Mouse (Mus musculus): ENCODE results near the gene Erbin. TPM values are rescaled to one million over a fixed set of nuclear protein-coding genes. Genes with fewer than 3 reads are reported as not detected.

The Erbin gene
- 10.3 and 11.1 TPM in 2 replicates for polyA plus RNA-seq (2015; fragmentation: Nextera tagmentation; extraction: Ambion mirVana)

DNA sequence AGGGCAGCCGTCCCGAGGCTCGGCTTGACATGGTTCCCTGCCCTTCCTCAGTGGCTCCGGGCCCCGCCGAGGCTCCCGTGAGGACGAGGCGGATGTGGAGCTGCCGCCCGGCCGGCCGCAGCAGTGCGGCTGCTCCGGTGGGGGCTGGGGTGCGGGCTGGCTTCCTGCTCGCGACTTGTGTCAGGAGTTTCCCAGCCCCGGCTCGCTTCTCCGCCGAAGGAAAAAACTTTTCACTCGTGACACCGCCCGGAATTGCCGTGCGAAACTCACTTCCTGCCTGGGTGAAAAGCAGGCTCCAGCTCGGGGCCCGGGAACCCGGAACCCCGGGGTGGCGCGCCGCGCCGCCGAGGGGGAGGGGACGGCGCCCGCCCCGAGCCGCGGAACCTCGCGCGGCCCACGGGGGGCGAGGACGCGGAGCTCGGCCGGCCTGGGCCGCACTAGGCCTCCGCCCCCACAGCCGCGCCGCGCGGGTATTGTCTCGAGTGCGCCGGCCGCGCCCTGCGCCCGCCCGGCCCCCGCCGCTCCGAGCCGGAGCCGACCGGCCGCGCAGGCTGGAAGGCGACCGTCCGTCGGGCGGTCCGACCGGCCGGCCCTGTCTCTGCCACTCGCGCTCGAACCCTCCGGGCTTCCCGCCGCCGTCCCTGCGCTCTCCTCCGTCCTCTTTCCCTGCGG lies at the start of gene Erbin:
Gene Erbin (minus strand): TSS at position 254 of the 672 bp plus-strand sequence.
- peak within 1 kb of the TSS; percentile 75 for H3K4me3 ChIP-seq
- H3K27me3 ChIP-seq = no peaks in the 10 kb centered on the region
- WGBS = under 1% methylated on average over 73 of the region's 93 CpGs
- H3K27ac ChIP-seq = peak within 1 kb of the TSS; percentile 99
- no peaks in the 10 kb centered on the region for H3K36me3 ChIP-seq
- peak; percentile 75 for ATAC-seq (replicated peaks; ENCODE audit: insufficient number of reproducible peaks, insufficient read depth, low FRiP score, low read depth)
- H3K4me1 ChIP-seq (replicated peaks) = peaks cover 15% of the 10 kb centered on the region; the same call in 1 of the 2 replicates
- H3K9me3 ChIP-seq (replicated peaks) = no peaks in the 10 kb centered on the region
- peak within 1 kb of the TSS; percentile 93 for H3K9ac ChIP-seq
- H3K4me2 ChIP-seq = peak within 1 kb of the TSS; percentile 81

DNA sequence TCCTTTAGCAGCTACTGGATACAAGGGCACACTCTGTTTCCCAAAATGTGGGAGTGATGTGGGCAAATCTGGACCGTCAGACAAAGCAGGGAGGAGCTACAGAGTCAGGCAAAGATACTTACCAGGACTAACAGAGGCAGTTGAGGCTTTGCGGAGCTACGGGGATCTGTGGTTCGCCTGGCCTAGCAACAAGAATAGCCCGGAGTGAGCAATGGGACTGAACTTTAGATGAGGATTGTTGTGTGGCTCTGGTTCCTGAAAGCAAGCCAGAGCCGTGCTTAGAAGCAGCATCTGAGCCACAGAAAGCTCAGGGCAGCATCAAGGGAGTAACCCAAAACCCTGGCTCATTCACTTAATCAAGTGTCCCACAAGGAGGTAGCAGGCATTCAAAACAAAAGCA lies 49.6 kb upstream of the Erbin start:
- no peak overlapping the region for H3K4me2 ChIP-seq
- no peak overlapping the region for H3K4me3 ChIP-seq
- no peaks in the 10 kb centered on the region for H3K36me3 ChIP-seq
- H3K27me3 ChIP-seq = no peaks in the 10 kb centered on the region
- H3K9ac ChIP-seq = no peak overlapping the region
- peaks cover 6% of the 10 kb centered on the region for H3K4me1 ChIP-seq (replicated peaks)
- no peak for ATAC-seq (replicated peaks; ENCODE audit: insufficient number of reproducible peaks, insufficient read depth, low FRiP score, low read depth)
- H3K9me3 ChIP-seq (replicated peaks) = no peaks in the 10 kb centered on the region
- no peak overlapping the region for H3K27ac ChIP-seq
- 46% methylated on average over 6 of the region's 6 CpGs for WGBS

DNA sequence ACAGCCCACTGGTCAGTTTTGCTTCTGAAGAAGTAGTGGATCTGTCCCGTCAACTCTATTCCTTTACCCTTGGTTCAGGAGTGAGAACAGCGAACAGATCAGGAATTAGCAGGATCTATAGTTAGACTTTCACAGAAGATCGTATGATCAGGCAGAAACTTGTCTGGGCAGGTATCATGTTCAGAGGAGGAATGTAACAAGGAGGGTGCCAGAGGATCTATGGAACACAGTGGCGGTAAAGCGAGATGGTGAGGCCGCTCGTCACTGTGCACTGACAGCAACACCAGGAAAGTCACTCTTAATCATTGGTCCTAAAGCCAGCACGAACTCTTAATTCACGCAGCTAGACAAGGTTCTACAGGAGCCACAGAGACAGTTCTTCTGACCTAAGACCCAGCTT lies 47.7 kb upstream of the Erbin start:
- Histone ChIP-seq H3K4me3 (no peak overlapping the region), H3K4me2 (no peak overlapping the region), H3K36me3 (no peaks in the 10 kb centered on the region), H3K4me1 (replicated peaks) (no peaks in the 10 kb centered on the region; the same call in 1 of the 2 replicates), H3K27ac (no peak overlapping the region), H3K9ac (no peak overlapping the region), H3K9me3 (replicated peaks) (no peaks in the 10 kb centered on the region), H3K27me3 (no peaks in the 10 kb centered on the region)
- 84% methylated on average over 9 of the region's 9 CpGs for WGBS
- no peak for ATAC-seq (replicated peaks; ENCODE audit: insufficient number of reproducible peaks, insufficient read depth, low FRiP score, low read depth)

DNA sequence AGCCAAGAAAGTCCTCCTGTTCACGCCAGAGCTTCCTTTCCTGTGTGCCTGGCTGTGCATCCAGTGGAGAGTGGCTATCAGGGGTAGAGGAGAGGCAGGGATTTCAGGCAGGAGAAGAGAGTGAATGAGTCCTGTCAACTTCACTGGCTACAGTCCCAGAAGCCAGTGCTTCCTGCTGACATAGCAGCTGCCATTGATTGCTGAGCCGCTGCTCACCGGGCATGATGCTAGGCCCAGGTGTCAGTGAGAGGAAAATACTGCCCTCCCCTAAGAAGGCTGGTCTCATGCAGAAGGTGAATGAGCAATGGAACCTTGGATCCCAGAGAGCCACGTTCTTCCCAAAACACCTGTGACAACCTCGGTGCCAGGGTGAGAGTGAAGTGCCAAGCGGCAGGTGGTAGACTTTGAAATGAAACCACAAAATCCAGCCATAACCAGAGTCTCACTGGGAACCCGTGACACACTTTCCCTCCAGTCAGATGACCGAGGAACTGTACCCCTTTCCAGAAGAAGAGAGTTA lies 46.4 kb upstream of the Erbin start:
- H3K36me3 ChIP-seq = no peaks in the 10 kb centered on the region
- ATAC-seq (replicated peaks; ENCODE audit: insufficient number of reproducible peaks, insufficient read depth, low FRiP score, low read depth) = no peak
- H3K4me2 ChIP-seq = no peak overlapping the region
- WGBS = 71% methylated on average over 8 of the region's 8 CpGs
- no peaks in the 10 kb centered on the region for H3K27me3 ChIP-seq
- no peak overlapping the region for H3K9ac ChIP-seq
- no peak overlapping the region for H3K27ac ChIP-seq
- no peaks in the 10 kb centered on the region for H3K9me3 ChIP-seq (replicated peaks)
- H3K4me3 ChIP-seq = no peak overlapping the region
- no peaks in the 10 kb centered on the region; the same call in 1 of the 2 replicates for H3K4me1 ChIP-seq (replicated peaks)

DNA sequence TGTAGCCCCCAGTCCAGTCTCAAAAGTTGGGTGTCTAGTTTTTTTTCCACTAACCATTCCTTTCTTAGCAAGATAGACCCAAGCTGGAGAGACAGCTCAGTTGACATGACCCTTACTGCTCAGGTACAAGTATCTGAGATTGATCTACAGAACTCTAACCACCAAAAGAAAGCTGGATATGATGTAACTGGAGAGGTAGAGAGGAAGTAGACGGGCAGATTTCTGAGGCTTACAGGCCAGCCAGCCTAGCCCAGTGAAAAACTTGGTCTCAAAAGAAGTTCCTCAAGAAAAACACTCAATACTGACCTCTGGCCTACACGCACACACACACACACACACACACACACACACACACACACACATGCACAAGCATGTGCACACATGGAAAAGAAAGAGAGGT lies 44.9 kb upstream of the Erbin start:
- Histone ChIP-seq H3K9ac (no peak overlapping the region), H3K4me3 (no peak overlapping the region), H3K27me3 (no peaks in the 10 kb centered on the region), H3K36me3 (no peaks in the 10 kb centered on the region), H3K4me1 (replicated peaks) (no peaks in the 10 kb centered on the region; the same call in 1 of the 2 replicates), H3K4me2 (no peak overlapping the region), H3K9me3 (replicated peaks) (no peaks in the 10 kb centered on the region), H3K27ac (no peak overlapping the region)
- ATAC-seq (replicated peaks; ENCODE audit: insufficient number of reproducible peaks, insufficient read depth, low FRiP score, low read depth) = no peak
- 87% methylated on average over 2 of the region's 2 CpGs for WGBS

DNA sequence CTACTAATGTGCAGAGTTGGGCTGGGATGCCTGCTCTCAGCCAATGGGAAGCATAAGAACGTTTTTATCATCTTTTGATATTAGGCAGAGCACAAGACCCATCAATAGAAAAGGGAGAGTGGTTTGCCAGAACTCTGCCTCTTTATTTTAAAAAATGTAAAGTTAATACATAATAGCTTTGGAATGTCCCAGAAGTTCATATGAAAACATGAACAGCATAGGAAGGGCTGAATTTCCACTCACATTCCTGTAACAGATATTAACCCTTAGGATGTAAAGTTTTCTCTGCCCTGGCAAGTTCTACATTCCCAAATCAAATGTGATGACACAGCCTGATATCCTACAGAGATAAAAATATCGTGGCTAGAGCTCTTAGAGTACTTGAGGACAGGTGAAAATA lies 42.8 kb upstream of the Erbin start:
- H3K4me1 ChIP-seq (replicated peaks) = peaks cover 3% of the 10 kb centered on the region
- WGBS = 36% methylated on average over 2 of the region's 2 CpGs

DNA sequence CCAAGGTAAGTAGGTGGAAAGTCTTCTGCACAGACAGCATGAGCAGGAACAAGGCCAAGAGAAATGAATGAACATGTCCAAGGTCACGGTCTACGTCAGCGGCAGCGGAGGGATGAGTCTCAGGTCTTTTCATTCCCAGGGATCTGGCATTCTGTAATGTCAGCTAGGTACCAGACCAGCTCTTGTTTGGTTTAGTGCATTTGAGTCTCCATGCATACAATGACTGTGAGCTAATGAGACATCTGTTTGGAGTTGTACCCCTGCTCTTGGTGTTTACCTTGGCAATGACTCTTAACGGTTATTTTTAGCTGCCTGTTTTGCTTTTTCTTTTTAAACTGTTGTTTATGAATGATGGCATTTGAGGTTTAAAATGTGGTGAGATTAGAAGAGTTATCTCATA lies 39.5 kb upstream of the Erbin start:
- Histone ChIP-seq H3K9me3 (replicated peaks) (no peaks in the 10 kb centered on the region), H3K9ac (no peak overlapping the region), H3K27ac (no peak overlapping the region), H3K4me1 (replicated peaks) (peaks cover 6% of the 10 kb centered on the region), H3K27me3 (no peaks in the 10 kb centered on the region), H3K4me2 (no peak overlapping the region), H3K36me3 (no peaks in the 10 kb centered on the region), H3K4me3 (no peak overlapping the region)
- 62% methylated on average over 5 of the region's 5 CpGs for WGBS
- ATAC-seq (replicated peaks; ENCODE audit: insufficient number of reproducible peaks, insufficient read depth, low FRiP score, low read depth) = 0 out of 2 replicates have a peak, but pooled peaks have one; percentile 53

More for the DNA sequence above, 42.8 kb upstream of the Erbin start:
- Histone ChIP-seq H3K27ac (0 out of 2 replicates have a peak overlapping the region, but pooled peaks have one; percentile 3), H3K9ac (no peak overlapping the region), H3K4me2 (no peak overlapping the region), H3K27me3 (no peaks in the 10 kb centered on the region), H3K9me3 (replicated peaks) (no peaks in the 10 kb centered on the region), H3K4me3 (no peak overlapping the region), H3K36me3 (no peaks in the 10 kb centered on the region)
- no peak for ATAC-seq (replicated peaks; ENCODE audit: insufficient number of reproducible peaks, insufficient read depth, low FRiP score, low read depth)

DNA sequence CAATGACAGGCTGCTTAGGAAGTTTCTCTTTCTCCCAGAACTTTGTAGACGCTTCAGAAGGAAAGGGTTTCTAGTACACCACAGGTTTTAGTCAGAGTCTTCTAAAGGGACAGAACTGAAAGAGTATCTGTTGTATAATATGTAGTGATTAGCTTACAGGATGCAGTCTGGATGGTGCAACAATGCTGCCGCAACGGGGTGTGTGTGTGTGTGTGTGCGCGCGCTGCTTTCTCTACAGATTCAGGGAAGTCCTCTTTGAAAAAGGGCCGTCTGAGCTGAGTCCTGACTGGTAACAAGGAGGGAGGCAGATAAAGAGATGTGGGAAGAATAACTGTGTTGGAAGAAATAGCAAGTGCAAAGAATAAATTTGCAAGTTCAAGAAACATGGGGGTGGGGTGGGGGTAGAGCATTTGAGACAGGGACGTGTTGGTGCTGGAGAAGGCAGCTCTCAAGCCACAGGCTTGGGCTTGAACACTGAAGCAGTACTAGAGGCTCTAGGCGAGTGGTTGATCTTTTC lies 38.4 kb upstream of the Erbin start:
- H3K9me3 ChIP-seq (replicated peaks) = no peaks in the 10 kb centered on the region
- no peak overlapping the region for H3K27ac ChIP-seq
- H3K4me1 ChIP-seq (replicated peaks) = peaks cover 6% of the 10 kb centered on the region
- H3K27me3 ChIP-seq = no peaks in the 10 kb centered on the region
- no peak overlapping the region for H3K4me3 ChIP-seq
- no peaks in the 10 kb centered on the region for H3K36me3 ChIP-seq
- WGBS = 75% methylated on average over 9 of the region's 9 CpGs
- no peak for ATAC-seq (replicated peaks; ENCODE audit: insufficient number of reproducible peaks, insufficient read depth, low FRiP score, low read depth)
- no peak overlapping the region for H3K4me2 ChIP-seq
- no peak overlapping the region for H3K9ac ChIP-seq

DNA sequence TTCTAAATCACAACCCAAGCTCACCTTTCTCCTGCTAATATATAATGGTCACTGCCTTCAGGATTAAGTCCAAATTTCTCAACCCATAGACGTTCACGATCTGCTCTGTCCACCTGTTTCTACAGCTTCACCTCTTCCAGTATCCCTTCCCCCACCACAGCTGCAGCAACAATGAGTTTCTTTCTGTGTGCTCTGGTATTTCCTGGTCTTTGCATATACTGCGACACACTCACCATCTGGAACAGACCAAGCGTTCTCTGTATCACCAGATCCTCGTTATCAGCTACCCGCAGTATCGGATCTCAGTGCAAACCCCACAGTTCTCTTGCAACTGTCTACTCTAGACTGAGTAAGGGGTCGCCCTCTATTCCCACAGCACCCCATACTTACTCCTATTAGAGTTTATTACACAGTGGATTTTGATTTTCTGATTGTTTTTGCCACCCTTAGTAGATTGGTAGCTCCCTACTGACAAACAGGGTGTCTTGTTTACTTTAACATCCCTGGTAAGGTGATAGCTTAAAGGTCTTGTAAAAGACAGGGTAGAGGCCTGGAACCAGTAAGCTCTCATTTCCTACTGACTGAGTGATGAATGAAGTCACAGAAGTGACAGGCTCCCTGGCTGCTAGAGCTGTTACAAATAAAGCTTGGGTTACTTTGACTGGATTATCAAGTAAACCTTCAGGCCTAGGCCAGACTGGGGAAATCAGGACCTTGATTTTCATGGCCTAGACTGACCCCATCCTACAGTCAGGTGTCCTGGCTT lies 37.0 kb upstream of the Erbin start:
- H3K36me3 ChIP-seq = no peaks in the 10 kb centered on the region
- H3K27me3 ChIP-seq = no peaks in the 10 kb centered on the region
- H3K27ac ChIP-seq = no peak overlapping the region
- no peak overlapping the region for H3K4me3 ChIP-seq
- 39% methylated on average over 8 of the region's 8 CpGs for WGBS
- peaks cover 6% of the 10 kb centered on the region for H3K4me1 ChIP-seq (replicated peaks)
- ATAC-seq (replicated peaks; ENCODE audit: insufficient number of reproducible peaks, insufficient read depth, low FRiP score, low read depth) = 0 out of 2 replicates have a peak, but pooled peaks have one; percentile 14
- H3K9ac ChIP-seq = no peak overlapping the region
- no peaks in the 10 kb centered on the region for H3K9me3 ChIP-seq (replicated peaks)
- no peak overlapping the region for H3K4me2 ChIP-seq

DNA sequence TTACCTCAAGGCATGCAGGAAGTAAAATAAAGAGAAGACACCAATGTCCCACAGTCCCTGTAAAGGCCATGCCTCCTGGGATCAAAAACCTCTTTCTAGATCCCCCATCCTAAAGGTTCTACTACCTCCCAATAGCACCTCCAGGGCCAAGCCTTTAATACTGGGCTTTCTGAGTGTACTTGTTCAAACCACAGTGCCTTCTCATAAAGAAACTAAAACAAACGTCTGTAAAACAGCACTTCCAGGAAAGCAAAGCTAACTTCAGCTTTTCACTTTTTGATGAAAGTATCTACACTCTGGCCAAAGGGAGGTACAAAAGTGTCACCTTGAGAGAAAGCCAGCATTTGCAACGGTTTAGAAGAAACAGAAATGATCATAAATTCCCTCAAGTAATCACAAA lies 35.3 kb upstream of the Erbin start:
- Histone ChIP-seq H3K4me3 (no peak overlapping the region), H3K27ac (no peak overlapping the region), H3K27me3 (no peaks in the 10 kb centered on the region), H3K4me1 (replicated peaks) (peaks cover 9% of the 10 kb centered on the region), H3K36me3 (no peaks in the 10 kb centered on the region), H3K9ac (no peak overlapping the region), H3K4me2 (no peak overlapping the region), H3K9me3 (replicated peaks) (no peaks in the 10 kb centered on the region)
- no peak for ATAC-seq (replicated peaks; ENCODE audit: insufficient number of reproducible peaks, insufficient read depth, low FRiP score, low read depth)
- whole genome bisulfite sequencing = 53% methylated on average over 2 of the region's 2 CpGs

DNA sequence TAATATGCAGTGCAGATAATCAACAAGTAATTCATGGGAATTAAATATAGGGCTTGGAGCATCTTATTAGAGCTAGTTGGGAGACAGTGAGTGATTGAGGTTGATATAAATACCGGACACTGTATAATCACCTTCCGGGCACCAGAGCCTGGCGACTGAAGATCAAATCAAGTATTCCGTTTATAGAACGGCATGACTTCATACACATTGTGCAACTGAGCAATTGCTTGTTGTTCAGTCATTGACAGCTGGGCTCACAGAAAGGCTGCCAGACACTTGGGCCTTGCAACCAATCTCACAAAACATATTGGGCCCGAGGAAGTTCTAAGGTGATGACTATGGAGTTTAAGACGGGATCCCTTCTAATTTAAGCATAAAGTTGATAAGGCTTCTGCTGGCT lies 31.1 kb upstream of the Erbin start:
- Histone ChIP-seq H3K27me3 (no peaks in the 10 kb centered on the region), H3K27ac (no peak overlapping the region), H3K4me2 (no peak overlapping the region), H3K4me1 (replicated peaks) (0 out of 2 replicates have a peak, but pooled peaks cover 2% of the 10 kb centered on the region), H3K36me3 (no peaks in the 10 kb centered on the region), H3K9ac (no peak overlapping the region), H3K4me3 (no peak overlapping the region), H3K9me3 (replicated peaks) (no peaks in the 10 kb centered on the region)
- ATAC-seq (replicated peaks; ENCODE audit: insufficient number of reproducible peaks, insufficient read depth, low FRiP score, low read depth) = no peak
- WGBS = 60% methylated on average over 7 of the region's 7 CpGs
